Mouse (Mus musculus) retina, postnatal 7 days (tissue): ENCODE results near the gene Dlx4.

ENCODE experiments used
- DNase-seq: peaks from one replicate; pipeline ENCODE4 v3.0.0-alpha.2; 2012; ENCODE audit warnings: low read depth, low spot score

Dlx4 gene

DNA sequence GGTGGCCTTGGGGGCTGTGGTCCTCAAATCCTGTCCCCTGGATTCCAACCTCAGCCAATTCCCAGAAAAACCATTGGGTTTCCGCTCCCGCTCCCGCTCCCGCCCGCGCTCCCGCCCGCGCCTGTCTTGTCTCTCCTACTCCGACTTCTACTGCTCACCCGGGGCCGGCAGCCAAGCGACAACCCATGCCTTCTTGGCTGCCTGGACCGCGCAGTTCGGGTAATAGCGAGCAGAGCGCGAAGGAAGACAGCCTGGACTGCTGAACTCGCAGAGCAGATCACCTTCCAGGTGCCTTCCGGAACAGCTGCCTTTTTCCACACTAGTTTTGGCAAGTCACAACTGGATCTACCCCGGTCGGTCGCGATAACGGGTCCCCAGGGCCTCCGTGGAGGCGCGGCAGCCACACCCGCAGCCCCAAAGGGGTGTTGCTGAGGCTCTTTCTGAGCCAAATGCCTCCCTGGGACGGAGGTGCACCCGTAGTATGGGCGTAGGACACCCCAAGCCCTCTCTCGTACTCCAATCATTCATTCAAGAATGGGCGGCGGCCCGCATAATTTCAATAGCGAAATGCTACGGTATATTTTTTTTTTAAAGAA is 3.0 kb downstream of the Dlx4 start:
- DNase-seq: no peak

DNA sequence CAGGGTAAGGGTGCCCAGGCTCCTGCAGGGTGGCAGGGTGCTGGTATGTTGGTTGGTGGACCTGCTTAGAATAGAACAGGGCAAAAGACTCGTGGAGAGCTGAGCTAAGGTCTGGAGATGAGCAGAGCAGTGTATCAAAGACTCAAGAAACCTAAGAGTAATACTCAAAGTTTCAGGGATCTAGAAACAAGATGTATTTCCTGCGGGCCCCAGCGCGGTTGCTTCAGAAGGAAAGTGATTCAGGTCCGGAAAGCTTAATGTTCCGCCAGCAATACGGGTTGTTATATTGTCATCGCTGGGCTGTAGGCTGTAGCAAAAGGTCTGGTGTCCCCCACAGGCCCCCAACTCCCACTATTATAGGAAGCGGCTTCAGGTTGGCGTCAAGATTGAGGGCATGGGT is 3.8 kb downstream of the Dlx4 start:
- no peak for DNase-seq

DNA sequence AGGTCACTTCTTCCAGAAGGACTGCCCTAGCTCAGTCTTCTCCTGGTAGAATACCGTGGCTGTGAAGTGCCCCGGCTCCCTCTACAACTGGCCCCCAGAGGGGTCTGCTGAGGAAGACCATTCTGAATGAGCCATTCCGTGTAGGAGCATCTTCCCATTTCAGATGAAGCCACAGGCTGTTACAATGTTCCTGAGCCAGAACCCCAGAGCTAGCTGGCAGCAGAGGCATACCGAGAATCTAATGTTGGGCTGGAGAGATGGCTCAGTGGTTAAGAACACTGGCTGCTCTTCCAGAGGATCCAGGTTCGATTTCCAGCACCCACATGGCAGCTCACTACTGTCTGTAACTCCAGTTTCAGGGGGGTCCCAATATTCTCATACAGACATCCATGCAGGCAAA is 6.2 kb downstream of the Dlx4 start:
- no peak for DNase-seq

DNA sequence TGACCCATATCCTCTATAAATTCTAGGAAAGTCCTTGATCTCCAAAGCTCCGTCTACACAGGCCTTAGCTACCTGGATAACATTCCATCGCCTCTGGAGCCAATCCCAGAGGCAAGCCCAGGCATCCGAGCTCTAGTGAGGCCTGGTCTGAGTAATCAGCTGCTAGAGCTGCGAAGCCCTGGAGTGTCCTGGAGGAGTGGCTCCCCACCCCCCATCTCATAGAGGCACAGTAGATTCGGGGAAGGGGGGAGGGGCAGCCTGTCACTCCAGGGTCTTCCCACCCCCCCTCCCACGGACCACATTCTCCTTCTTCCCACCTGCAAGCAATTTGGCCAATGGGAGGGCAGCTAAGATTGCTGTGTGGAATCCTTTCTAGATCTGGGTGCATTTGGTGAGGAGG is 8.8 kb downstream of the Dlx4 start:
- DNase-seq: no peak

DNA sequence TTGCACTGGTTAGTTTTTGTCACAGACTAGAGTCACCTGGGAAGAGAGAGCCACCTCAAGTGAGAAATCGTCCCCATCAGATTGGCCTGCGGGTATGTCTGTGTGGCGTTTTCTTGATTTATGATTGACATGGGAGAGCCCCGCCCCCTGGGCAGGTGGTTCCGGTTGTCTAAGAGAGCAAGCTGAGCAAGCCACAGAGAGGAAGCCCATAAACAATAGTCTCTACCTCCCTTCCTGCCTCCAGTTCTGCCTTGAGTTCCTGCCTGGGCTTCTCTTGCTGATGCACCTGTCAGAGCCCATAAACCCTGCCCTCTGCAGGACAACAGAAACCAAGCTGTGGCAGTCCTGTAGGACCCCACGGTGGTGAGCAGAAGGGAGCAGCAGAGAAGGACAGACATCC is 12.7 kb downstream of the Dlx4 start:
- no peak for DNase-seq

DNA sequence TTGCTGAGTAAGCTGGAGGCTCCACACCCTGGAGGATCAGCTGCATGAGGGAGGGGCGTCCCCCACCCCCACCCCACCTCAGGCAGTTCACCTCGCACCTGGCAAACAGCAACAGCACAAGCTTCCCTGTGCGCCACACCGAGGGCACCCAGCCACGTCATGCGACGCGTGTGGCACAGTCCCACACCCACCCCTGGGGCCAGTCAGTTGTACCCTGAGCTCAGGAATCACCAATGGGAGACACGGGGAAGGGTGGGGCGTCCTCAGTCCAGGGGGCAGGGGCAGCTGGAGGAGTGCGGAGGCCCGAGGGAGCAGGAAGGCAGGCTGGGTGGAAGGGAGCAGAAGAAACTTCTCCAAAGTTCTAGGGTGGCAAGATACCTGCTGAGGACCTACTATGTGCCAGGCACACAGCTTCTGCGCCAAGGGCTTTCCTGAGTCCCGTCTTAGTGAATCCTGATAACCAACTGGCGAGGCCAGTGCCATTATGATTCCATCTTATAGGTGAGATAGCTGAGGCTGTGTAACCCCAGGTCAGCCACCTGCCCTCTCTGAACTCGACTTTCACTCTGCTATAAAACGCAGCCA is 15.3 kb downstream of the Dlx4 start:
- no peak for DNase-seq

DNA sequence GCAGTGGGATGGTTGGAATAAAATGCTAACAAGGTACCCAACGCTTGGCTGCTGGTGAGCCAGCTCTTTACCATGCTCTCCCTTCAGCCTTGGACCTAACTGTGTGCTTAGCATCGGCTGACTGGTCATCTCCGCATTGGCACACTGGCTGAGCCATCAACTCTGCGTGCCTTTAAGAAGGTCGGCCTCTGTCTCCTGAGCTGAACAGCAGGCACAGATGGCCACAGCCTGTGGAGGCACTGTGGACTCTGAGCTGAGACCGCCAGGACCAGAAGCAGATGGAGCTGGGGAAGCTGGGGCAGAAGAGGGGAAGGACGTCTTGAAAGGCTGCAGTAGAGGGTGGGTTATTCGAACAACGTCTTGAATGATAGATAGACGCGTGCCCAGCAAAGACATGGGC is 17.7 kb downstream of the Dlx4 start:
- no peak for DNase-seq

DNA sequence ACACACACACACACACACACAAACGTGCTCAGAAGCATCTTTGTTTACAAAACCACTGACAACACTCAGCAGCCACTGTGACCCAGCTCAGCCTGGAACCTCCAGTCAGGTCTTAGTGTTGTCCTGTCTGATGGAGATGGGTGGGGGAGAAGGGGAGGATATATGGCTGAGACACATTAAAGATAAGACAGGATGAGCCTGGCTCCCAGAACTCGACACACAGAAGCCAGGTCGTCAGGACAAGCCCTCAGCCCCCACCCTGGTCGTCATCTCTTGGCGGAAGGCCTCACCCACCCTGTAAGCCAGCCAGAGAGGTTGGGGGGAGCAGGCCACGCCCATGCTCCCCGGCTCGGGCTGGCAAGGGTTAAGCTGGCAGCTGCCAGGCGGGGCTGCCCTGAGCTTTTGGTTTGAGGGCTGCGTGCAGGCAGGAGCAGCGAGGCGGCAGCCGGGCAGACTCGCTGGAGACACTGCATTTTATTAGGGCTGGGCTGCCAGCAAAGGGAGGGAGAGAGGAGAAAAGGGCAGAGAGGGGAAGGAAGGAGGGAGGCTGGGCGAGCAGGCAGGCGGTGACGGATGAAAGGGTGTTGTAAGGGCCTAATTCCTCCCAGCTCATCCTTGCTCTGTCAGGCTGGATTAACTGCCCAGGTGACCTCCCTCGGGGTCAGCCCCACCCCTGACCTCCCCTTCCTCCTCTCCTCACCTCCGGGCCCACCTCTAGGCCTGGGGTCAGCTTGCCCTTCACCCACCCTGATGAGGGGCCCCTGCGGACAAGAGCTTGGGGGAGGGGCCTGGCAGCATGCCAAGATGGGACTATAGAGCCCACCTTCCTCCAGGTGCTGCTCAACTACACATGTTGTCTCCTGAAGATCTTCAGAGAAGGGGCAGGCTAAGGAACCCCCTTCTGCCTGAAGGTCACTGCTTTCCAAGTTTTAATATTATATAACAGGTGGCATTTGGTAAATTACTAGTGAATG is 19.5 kb downstream of the Dlx4 start:
- peak; percentile 49 for DNase-seq

DNA sequence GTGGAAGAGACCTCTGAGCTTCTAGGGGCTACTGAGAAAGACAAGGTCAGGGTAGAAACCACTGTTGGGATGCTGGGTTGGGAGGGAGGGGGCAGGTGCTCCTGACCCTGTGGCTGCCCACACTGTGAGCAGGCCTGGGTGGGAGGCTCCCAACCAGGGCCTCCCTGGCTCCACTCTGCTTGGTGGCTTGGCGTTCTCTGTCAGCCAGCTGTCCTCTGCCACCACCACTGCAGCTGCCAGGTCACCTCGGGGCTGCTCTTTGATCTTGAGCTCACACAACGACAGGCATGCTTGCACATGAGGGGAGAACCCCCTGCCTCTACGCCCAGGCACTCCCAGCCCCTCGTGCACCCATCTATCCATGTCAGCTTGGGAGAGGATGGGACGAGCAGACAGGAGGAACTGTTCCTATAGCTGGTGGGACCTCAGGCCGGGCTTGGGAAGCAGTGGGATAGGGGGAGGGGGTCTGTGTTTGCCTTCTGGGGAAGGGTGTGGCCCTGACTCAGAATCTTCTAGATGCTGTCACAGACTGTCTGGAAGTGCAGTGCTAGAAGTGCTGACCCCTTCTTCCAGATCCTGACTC is 20.6 kb downstream of the Dlx4 start:
- no peak for DNase-seq

DNA sequence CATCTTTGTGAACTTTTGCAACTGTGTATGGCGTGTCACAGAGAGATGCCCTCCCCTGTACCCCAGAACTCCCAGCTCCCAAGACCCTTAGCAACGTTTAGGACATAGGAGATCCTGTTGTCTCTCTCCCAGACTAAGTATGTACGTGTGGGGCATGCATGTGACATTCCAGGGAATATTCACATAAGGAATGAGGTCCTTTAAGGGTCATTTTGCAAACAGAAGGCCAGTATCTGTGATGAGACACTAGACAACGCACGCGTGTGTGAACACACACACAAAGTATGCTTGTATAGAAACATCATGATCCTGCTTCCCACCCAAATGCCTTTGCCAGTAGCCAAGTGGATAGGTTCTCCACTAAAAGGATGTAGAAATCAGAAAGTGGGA is 24.0 kb downstream of the Dlx4 start:
- no peak for DNase-seq

DNA sequence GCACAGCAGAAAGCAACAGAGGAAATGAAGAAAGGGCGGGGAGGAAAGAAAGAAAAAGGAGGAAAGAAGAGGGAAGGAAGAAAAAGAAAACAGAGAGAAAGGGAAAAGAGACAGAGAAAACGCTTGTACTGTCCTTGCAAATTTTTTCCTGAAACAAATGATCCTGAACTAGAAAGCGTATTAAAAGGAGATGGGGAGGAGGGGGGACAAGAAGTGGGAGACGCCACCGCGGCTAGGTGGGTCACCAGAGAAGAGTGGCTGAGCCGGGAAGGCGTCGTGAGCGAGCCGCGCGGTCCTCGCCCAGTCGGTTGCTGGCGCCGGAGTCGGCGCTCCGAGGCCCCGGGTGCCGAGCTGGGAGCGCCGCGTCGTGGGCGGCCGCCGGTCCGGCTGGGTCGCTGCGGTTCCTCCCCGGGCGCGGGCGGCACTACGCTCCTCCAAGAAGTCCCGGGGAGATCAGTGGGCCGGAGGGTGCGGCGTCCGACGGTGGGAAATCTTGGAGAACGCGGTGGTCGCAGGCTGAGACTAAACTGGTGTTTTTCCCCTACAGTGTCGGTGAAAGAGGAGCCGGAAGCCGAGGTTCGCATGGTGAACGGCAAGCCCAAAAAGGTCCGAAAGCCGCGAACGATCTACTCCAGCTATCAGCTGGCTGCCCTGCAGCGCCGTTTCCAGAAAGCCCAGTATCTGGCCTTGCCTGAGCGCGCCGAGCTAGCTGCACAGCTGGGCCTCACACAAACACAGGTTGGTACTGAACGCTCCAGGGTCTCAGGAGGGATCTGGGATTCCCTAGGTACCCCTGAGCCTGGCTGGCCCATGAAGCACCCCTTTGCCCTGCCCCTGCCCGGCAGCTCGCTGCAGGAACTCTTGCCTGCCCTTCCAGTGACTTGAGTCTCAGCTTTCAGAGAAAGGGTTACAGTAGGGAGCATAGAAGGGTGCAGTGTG is 24.6 kb downstream of the Dlx4 start:
- no peak for DNase-seq

DNA sequence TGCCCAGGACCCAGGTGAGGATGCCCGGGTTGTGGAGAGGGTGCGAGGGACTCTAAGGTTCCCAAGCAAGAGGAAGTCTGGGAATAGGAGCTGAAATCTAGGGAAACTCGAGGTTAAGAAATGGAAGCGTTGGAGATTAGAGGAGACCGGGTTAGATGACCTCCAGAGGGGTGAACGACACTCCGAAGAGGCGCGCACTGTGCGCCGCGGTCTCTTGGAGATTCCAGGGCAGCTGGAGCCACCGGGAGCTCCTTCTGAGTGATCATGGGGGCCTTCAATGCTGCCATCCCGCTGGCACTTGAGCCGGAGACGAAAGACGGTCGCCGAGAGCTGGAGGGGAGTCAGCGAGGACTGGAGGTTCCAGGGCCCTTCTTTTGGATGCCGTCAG is 25.4 kb downstream of the Dlx4 start:
- DNase-seq: no peak

DNA sequence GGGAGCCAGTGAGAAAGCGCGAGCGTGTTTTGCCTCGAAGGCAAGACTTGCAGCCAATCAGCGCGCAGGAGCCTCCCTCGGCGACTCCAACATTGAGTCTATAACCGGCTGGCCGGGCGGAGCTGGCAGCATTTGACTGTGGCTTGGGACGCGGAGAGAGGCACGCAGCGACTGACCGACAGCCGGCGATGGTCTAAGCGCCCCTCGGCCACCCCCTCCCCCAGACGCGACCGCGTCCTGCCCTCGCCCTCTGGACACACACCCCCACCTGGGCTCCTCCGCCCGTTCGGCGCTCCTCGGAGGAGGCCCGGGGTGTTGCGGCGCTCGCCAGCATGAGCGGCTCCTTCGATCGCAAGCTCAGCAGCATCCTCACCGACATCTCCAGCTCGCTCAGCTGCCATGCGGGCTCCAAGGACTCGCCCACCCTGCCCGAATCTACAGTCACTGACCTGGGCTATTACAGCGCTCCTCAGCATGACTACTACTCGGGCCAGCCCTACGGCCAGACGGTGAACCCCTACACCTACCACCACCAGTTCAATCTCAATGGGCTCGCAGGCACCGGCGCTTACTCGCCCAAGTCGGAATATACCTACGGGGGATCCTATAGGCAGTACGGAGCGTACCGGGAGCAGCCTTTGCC is 26.0 kb downstream of the Dlx4 start, which contains the start of gene Dlx3:
TSS of gene Dlx3 (plus strand) at position 130 of the 643 bp plus-strand sequence.
- DNase-seq: peak; percentile 31

DNA sequence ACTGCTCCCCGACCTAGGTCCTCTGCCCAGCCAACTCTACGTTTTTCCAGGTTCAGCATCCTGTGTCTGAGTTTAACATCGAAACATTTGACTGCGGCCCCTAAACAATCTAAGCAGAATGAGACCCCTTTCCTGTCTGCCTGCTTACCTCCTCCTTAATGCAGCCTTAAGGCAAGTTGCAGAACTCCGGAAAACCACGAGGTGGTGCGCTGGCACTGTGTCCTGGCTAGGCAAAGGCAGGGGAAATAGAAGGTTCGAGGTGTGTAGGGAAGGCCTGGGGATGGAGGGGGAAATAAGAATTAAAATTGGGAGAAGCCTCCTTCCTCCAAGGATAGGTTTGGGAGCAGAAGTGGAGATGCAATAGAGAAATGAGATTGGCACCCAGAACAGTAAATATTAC is 27.6 kb downstream of the Dlx4 start:
- peak; percentile 62 for DNase-seq

DNA sequence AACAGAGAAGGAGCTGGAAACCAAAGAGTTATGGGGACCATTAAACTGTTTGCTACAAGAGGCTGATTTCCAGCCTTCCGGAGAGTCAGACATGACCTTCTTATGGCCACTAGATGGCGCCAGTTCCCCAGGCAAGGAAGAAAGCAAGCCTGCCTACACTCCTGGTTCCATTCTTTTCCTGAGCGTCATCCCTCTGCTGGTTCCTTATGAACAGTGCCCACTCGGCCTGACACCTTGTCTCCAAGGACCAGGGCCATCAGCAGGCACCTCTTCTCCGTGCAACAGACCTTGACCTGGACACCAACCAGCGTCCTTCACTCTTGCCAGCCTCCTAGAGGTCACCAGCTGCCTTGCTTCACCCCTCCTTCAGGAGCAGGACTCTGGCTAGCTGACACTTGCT is 29.0 kb downstream of the Dlx4 start:
- peak; percentile 78 for DNase-seq

DNA sequence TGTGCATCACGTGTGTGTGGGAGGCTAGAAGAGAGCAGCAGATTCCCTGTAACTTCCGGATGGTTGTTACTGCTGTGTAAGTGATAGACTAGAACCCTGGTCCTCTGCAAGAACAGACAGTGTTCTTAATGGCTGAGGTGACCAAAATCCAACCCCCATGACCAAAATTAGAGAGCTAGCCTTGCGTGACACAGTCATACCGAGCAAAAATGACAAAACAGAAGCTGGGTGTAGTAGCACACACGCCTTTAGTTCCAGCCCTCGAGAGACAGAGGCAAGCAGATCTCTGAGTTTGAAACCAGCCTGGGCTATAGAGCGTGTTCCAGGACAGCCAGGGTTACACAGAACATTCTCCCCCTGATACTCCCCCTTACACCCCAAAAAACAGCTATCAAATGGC is 36.0 kb downstream of the Dlx4 start:
- no peak for DNase-seq

DNA sequence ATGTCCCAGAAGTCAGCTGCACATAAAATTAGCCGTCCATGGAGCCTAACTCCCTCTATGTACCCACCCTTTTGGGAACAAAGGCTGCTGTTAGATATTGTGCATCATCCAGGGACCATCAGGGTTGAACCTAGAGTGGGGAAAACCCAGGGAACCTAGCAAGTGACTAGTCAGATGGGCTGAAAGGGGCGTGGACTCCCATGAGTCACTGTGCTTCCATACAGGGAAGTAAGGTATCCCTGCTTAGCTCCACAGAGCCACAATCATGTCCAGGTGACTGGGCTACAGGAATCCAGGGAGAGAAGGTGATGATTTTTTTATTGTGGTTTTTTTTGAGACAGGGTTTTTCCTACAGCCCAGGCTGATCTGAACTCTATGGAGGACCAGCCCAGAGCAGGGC is 37.1 kb downstream of the Dlx4 start:
- no peak for DNase-seq

DNA sequence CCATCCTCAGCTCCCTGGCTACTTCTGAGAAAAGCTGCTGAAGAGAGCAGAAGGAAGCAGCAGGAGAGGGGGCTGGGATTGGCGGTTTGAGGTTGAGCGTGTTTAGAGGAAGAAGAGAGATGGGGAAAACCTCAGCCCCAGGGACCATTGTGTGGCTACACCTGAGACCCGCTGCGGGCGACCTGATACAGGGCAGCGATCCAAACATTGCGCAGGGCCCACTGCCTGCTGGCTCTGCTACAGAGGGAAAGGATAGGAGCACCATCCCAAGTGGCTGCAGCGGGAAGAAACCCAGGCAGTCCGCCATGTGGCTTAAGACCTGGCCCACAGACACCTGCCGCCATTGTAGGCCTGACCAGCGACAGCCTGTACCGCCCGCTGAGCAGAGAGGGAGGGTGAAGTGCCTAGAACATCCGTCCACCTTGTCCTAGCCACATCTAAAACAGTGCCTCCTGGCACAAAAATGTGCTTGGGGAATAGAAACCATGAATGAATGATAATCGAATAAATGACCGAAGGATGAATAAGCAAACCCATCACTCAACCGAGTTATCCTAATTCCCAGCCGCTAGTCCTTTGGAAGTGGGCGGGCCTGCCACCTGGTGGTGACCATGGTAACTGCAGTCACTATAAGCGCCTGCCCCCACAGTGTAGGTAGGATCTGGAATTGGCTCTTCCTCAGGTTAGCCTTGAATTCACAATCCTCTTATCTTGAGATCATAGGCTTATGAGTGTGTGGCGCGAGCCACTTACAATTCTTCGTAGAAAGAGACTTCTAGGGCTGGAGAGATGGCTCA is 39.4 kb downstream of the Dlx4 start:
- DNase-seq: peak; percentile 89

DNA sequence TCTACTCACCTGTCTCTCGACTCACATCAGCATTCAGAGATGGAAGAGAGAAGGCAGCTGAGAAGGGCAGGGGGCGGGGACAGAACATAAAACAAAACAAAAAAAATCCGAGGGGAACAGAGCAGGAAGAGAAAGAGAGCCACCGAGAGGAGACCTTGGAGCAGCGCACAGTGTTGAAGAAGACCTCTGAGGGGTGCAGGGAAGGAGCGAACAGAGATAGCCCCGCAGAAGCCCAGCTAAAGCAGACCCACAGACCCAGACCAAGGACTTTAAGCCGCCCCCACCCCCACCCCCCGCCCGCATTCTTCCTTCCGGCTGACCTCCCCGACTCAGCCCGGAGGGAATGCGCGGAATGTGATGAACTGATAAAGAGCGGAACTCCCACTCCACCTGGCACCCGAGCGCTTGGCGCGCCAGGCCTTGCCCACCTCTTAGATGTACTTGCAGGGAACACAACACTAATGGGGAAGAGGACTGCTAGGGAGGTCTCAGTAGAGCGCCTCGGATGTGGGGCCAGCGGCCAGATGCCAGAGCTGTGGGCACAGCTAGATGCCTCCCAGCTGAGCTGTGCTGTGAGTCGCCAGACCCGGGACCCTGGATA is 40.7 kb downstream of the Dlx4 start:
- DNase-seq: no peak

DNA sequence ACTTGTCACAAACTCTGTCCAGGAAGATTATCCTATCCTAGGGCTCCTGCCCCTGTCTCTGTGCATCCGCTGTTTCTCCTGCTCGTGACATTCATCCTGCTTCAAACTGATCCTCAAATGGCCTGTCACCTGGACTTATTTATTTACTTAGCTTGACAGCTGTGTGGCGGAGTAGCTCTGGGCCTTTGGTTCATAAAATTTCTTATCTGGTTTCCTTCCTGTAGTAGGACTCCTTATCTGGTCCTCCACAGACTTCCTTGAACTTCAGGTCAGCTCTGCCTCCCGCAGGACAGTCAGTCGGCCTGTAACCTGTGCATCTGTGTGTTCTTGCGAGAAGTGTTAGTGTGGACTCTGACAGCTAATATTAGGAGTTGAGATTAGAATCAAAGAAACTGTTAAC is 41.8 kb downstream of the Dlx4 start:
- no peak for DNase-seq
